Mouse (Mus musculus) layer of hippocampus, adult 9-11 months (tissue): ENCODE data around the gene Ero1lb.
"Not testable (repeated sequence)": the region's sequence is repeated elsewhere in the genome, so short reads cannot be mapped to it uniquely, and the experiment has no call there.

Experiments
- DNase-seq: peaks from one replicate; pipeline ENCODE4 v3.0.0; 2022

The Ero1lb gene

GRCm38 (mm10) chr13:12578145-12578544 is 12.5 kb downstream of the Ero1lb start:
- DNase-seq: no peak

DNA sequence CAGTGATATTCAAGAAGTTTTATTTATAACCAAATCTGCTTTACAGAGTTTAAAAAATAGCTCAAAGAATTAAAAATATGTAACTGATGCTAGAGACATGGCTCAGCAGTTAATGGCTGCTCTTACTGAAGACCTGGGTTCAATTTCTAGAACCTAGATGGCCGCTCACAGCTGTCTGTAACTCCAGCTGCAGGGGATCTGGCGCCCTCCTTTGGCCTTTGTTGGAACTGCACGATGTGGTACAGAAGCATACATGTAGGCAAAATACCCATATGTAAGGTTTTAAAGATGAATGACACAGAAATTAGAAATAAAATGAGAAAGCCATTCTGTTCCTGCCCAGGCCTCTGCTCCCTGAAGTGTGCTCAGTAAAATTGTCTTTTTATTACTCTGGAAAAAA is 23.3 kb downstream of the Ero1lb start:
- peak; percentile 26 for DNase-seq

DNA sequence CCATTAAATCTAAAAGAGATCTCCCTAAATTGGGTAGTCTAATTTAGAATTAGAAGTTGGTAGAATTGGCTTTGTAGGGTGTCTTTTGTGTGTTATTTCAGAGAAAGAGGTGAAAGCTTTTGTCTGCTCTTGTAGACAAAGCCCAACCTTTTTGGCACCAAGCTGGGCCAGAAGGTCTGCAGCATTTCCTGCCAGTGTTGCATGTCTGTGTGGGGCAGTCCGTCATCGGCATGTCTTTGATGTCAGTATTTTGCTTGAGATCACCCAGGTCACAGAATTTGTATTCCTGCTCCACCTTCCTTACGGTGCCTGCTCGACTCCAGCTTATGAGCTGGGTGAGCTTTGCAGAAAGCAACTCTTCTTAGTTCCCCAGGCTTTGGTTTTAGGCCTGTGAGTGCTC is 31.4 kb downstream of the Ero1lb start:
- DNase-seq: not testable (repeated sequence)

DNA sequence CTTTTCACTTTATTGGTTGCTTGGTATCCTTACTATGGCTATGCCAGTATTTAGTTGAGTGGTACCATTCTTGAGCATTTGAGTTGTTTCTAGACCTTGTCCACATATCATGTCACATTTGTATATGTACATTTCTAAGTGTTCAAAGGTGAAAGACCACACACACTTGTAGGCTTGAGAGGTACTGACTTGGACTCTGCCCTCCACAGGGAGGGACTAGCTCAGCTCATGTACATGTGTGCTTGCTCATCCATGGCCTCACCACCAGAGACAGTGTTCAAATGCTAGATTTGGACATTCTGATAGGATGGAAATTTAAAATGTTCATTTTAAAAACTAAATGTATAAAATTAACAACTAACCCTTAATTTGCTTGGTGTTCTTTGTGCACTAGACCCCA is 44.5 kb downstream of the Ero1lb start:
- DNase-seq: not testable (repeated sequence)

- not testable (repeated sequence) for DNase-seq
These were observed 48.4 kb downstream of the Ero1lb start for GRCm38 (mm10) chr13:12614026-12614425.

DNA sequence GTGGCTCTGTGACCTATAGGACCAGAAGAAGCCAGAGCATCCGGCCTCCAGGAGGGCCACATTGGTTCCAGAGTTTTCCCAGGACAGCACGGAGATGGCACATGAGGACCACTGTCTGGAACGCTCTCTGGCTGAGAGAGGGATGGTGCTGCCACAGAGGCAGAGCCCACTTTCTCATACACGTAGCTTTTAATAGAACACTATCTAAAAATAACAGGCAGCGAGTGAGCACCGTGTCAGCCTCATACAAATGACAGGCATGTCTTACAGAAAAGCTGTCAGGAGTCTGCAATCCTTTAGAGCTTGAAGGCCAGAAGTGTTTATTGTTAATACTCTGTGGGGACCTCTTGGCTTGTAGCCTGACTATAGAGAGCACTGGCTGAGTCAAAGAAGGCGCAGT is 48.9 kb downstream of the Ero1lb start:
- not testable (repeated sequence) for DNase-seq

GRCm38 (mm10) chr13:12615014-12615413 is 49.3 kb downstream of the Ero1lb start:
- not testable (repeated sequence) for DNase-seq

GRCm38 (mm10) chr13:12616489-12616888 is 50.8 kb downstream of the Ero1lb start:
- not testable (repeated sequence) for DNase-seq

GRCm38 (mm10) chr13:12619808-12620207 is 54.1 kb downstream of the Ero1lb start:
- not testable (repeated sequence) for DNase-seq

DNA sequence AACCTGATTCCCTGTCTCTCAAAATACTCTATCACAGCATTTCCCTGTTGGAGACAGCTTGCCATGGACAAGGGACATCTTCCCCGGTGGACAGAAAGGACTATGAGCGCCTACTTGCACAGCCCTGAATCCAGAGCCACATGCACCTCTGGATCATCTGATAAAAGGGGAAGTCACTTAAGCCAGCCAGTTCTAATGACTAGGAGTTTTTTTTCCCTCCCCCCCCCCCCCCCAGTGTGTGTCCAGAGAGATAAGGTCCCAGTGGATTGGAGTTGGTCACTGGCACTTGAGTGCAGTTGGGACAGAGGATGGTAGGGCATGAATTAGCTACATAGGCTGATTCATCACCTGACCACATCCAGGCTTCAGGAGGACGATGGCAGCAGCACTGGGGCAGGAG is 60.4 kb downstream of the Ero1lb start:
- not testable (repeated sequence) for DNase-seq

DNA sequence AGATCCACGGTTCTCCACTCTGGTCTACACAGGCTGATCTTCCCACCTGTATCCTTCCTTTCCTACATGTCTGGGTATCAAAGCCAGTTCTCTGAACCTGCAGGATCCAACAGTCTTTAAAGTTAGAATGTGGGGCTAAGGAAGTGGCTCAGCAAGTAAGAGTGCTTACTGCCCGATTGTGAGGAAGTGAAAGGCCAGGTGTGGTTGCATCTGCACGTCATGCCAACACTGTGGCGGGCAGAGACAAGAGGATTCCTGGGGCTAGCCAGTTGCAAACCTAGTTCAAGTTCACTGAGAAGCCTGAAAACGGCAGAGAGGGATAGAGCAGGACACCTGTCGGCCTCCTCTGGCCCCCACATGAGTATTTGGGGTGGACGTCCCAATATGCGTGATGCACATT is 62.1 kb downstream of the Ero1lb start:
- DNase-seq: not testable (repeated sequence)

DNA sequence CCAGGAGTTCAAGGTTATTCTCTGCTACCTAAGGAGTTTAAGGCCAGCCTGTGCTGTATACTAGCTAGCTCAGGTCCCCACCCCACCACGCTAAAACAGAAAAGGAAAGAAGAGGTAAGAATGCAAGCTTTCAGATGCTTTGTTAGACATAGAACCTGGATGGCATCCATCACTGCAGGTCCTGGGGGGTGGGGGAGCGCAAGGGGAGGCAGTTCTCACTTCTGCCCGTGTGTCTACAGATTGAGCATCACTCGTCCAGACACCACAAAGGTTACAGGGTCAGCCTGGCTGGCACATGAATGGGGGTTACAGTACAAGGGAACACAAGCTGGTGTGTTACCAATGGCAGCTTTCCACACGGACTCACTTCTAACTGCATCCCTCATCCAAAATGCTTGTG is 62.5 kb downstream of the Ero1lb start:
- not testable (repeated sequence) for DNase-seq

- DNase-seq: not testable (repeated sequence)
These were observed 64.6 kb downstream of the Ero1lb start for GRCm38 (mm10) chr13:12630252-12630651.

- DNase-seq: not testable (repeated sequence)
These were observed 69.4 kb downstream of the Ero1lb start for GRCm38 (mm10) chr13:12634941-12635588.

GRCm38 (mm10) chr13:12642795-12643194 is 77.1 kb downstream of the Ero1lb start:
- DNase-seq: peak; percentile 21

GRCm38 (mm10) chr13:12646676-12647075 is 81.0 kb downstream of the Ero1lb start:
- DNase-seq: not testable (repeated sequence)

DNA sequence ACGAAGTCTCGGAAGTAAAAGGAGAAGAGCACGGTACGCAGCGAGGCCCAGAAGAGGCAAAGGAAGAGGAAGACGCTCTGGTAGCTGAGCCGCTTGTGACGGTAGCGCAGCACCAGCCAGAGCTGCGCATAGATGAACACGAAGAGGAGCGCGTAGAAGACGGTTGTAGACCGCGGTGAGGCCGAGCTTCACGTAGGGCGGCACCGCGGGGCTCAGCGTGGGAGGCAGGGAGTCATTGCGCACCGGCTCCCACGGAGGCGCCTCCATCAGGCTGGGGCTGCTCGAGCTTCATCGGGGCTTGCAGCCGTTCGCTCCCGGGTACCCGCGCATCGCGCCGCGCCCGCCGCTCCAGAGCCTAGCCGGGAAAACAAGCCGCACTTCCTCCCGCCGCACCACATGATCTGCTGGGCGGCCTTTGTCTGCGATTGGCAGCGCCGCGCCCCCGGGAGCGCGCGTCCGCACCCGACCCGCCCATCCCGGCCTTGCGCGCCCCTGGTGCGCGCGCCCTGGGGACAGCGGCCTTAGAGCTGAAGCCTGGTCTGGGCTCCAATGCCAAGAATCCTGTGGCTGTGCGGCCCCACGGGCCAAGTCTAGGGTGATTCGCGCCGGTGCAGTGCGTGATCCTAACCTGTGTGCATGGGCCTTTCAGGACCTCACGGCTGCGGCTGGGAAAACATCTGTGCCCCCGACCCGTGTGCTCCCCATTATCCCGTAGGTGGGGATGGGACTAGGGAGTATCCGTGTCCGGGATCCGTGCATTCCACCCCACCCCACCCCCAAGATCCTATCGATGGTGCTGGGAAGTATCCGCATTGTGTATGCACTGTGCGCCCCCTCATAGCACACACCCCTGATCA is 84.6 kb downstream of the Ero1lb start:
- DNase-seq: peak; percentile 82

GRCm38 (mm10) chr13:12650877-12651176 is 85.2 kb downstream of the Ero1lb start:
- peak; percentile 48 for DNase-seq
